Mouse (Mus musculus): ENCODE results near the gene Maco1.

- TF ChIP-seq GATA1 (IDR thresholded peaks at IDR 0.05; ENCODE audit: low read length) = no peak
- no peak for TF ChIP-seq TAL1 (IDR thresholded peaks at IDR 0.05; ENCODE audit: low read length)
These were observed 83.3 kb downstream of the Maco1 start for GRCm38 (mm10) chr4:134769891-134770290.

Data from erythroblast, embryonic 14.5 days (primary cell).